Mouse (Mus musculus): ENCODE measurements around the gene Gnat1.
A peak's percentile ranks its signal among the peaks of the same experiment; 100 is the strongest.

Gnat1 gene

DNA sequence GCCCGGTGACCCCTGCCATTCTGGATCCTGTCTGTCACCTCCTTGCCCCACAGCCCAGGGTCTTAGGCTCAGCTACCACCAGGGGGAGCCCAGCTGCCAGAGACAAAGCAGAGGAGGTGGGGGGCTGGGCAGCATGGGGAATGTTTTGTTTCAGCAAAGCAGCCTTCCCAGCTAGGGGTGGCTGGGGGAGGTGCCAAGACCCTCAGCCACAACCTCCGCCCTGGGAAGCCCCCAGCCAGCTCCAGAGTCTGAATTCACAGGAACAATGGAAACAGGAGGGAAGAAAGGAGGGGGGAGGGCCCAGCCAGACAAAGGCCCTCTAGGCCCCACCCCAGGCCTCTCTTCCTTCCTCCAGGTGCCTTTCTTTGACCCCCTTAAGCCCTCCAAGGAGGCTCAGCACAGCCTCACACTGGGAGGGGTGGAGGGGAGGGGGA, 52.7 kb downstream of the Gnat1 start:
- peak; percentile 96 for DNase-seq (ENCODE audit: extremely low spot score)

DNA sequence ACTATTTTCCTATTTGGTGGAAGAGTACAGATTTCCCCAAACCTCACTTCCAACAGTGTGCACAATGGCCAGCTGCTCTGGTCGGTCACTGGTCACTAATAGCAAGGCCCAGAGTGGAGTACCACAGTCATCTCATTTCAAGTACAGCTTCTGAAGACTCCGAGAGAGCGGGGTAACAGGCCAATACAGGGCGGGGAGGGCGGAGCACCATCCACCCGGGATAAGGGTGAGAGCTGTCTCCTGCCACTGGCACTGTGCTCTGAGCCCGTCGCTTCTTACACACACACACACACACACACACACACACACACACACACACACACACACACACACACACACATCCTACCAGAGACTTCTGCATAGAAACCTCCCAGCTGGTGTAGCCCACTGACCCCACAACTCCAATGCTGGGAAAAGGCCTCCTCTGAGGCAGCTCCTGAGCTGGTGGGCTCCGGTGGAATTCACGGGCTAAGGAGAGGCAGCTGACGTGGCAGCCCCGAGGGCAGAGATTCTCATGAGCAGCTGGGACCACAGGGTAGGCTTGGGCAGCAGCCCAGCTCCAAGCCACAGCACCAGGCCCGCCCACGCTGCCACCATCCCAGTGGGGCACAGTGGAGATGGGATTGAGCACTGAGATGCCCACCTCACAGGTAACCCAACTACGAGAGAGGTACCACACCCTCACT, 53.2 kb downstream of the Gnat1 start:
- DNase-seq (ENCODE audit: extremely low spot score): no peak

DNA sequence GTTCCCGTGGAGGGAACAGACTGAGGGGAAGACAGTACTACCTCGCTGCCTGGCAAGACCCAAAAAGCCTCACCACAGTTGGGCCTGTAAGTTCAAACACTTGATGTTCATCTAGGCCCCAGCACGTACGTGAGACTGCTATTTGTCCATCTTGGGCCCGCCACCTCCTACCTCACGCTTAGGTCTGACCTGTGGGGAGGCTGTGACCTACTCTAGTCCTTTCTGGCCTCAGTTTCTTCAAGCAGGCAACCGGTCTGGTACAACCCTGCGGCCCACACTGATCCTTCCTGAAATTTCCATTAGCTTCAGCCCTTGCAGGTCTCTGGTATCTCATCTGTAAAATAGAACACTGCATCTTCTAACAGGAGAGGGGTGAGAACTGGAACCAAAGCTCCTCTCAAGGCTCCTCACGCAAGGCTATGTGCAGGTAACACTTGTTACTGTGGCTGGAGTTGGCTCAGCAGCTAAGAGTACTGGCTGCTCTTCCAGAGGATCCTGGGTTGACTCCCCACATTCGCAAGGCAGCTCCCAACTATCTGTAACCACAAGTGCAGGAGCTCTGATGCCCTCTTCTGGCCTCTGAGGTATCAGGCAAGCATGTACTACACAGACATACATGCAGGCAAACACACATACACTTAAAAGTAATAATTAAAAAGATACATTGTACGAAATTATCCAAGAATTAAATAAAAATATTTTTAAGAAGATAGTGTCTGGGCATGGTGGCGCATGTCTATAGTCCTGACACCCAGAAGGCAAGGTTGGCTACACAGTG, 54.0 kb downstream of the Gnat1 start:
- DNase-seq (ENCODE audit: extremely low spot score): no peak

DNA sequence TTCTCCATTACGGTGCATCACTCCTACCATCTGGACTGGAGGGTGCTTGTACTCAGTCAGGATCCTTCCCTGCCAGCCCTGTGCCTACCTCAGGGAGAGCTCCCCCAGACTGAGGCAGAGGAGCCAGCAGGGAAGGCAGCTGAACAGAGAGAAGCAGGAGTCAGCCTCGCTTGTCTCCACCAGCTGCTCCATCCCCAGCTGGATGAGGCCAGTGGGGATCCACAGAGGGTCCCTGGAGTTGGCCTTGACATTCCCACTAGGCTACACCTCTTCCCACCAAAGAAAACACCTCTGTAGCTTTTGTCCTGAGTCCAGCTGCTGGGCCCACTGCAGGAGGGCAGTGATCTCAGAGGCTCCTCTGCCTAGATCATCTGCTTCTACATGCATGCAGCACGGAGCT, 54.6 kb downstream of the Gnat1 start:
- DNase-seq (ENCODE audit: extremely low spot score): no peak

DNA sequence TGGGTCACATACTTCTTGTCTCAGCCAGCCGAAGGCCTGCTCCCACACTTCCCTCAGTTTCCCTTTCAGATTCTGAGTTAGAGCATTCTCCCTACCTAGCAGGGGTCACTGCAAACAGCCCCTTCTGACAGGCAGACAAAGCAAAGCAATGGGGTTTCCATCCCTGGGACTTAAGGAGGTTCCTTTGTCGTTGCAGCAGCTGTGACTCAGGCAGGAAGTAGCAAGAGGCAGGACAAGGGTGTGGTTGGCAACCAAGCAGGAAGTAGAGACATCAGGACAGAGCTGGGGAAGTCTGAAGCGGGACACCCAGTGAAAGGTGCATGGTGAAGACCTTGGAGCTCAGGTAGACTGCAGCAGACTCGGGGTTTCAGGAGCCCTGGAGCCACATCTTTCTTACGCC, 55.0 kb downstream of the Gnat1 start:
- no peak for DNase-seq (ENCODE audit: extremely low spot score)
